Mouse (Mus musculus): Measurements from ENCODE around the gene Bhlhe23. TPM values are rescaled to one million over a fixed set of nuclear protein-coding genes. Genes with fewer than 3 reads are reported as not detected.

Bhlhe23 gene
- polyA plus RNA-seq, 1 experiment from 2014 or later = not detected

DNA sequence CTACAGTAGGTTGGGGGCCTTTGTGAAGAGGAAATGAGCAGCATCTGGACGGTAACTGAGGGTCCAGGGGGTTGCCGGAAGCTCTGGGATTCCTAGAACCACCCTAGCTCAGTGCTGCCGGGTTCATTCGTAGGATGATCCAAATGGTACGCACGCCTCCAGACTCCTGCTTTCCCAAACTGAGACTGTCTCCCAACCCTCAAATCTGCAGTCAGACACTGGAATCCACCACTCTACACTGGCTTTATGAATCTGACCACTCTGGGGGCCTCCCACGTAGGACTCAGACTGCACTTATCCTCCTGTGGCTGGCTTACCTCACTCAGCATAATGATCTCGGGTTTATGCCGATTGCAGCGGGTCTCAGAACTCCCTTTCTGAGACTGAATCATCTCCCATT, 32.8 kb upstream of the Bhlhe23 start:
- Histone ChIP-seq H3K4me2 (replicated peaks; ENCODE audit: low read depth, low read length) (no peak overlapping the region), H3K4me3 (ENCODE audit: low read length) (no peak overlapping the region), H3K27me3 (ENCODE audit: insufficient read depth, low read length) (no peaks in the 10 kb centered on the region), H3K4me1 (ENCODE audit: insufficient read depth, low read length) (no peaks in the 10 kb centered on the region), H3K9ac (replicated peaks; ENCODE audit: low read length) (no peak overlapping the region), H3K36me3 (ENCODE audit: insufficient read depth, low read length) (no peaks in the 10 kb centered on the region), H3K27ac (ENCODE audit: low read length) (no peak overlapping the region), H3K9me3 (ENCODE audit: low read length) (no peaks in the 10 kb centered on the region)
- ATAC-seq (ENCODE audit: low FRiP score, low TSS enrichment) = no peak; the same call in 1 of the 2 replicates
- WGBS = 72% methylated on average over 10 of the region's 10 CpGs

DNA sequence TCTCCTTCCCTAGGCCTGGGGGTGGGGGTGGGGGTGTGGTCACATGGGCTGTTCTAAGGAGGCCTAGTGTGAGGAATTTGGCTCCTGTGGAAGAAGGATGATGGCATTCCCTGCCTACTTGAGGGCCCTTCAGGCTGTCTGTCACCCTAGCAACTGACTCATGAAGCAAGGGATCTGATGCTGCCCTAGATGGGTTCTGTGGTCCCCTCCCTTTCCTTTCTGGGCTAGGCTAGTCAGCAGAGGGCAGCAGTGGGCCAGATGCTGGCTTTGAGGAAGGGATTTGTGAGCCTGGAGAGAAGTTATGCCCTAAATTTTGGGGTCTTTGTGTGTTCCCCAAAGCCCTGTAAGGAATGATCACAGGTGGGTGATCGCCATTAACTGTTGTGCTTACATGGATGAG, 29.3 kb upstream of the Bhlhe23 start:
- H3K4me1 ChIP-seq (ENCODE audit: insufficient read depth, low read length) = no peaks in the 10 kb centered on the region
- H3K4me3 ChIP-seq (ENCODE audit: low read length) = no peak overlapping the region
- ATAC-seq (ENCODE audit: low FRiP score, low TSS enrichment) = no peak
- no peaks in the 10 kb centered on the region for H3K36me3 ChIP-seq (ENCODE audit: insufficient read depth, low read length)
- H3K27ac ChIP-seq (ENCODE audit: low read length) = no peak overlapping the region
- no peaks in the 10 kb centered on the region for H3K9me3 ChIP-seq (ENCODE audit: low read length)
- no peak overlapping the region for H3K4me2 ChIP-seq (replicated peaks; ENCODE audit: low read depth, low read length)
- WGBS = 74% methylated on average over 1 of the region's 1 CpGs
- H3K27me3 ChIP-seq (ENCODE audit: insufficient read depth, low read length) = no peaks in the 10 kb centered on the region
- H3K9ac ChIP-seq (replicated peaks; ENCODE audit: low read length) = no peak overlapping the region

DNA sequence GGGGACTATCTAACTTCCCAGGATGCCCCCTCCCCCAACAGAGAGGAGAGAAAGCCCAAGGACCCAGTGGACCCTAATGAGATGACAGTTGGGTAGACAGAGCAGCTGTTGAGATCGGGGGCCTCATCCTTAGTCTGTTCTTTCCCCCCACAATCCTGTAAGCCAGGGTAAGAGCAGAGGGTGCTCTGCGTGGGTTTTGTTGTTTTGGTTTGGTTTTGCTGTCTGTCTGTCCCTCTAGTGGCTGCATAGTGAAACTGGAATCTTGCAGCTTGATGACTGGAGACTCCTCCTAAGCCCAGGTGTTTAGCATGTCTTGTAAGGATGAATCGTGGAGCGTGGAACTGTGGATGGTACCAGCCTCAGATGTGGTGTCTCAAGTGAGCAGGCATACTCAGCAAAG, 19.3 kb upstream of the Bhlhe23 start:
- H3K27me3 ChIP-seq (ENCODE audit: insufficient read depth, low read length) = 0 out of 2 replicates have a peak, but pooled peaks cover under 1% of the 10 kb centered on the region
- no peak overlapping the region for H3K4me2 ChIP-seq (replicated peaks; ENCODE audit: low read depth, low read length)
- H3K27ac ChIP-seq (ENCODE audit: low read length) = no peak overlapping the region
- no peaks in the 10 kb centered on the region for H3K36me3 ChIP-seq (ENCODE audit: insufficient read depth, low read length)
- H3K9me3 ChIP-seq (ENCODE audit: low read length) = no peaks in the 10 kb centered on the region
- no peak for ATAC-seq (ENCODE audit: low FRiP score, low TSS enrichment)
- H3K4me1 ChIP-seq (ENCODE audit: insufficient read depth, low read length) = no peaks in the 10 kb centered on the region
- H3K4me3 ChIP-seq (ENCODE audit: low read length) = no peak overlapping the region
- no peak overlapping the region for H3K9ac ChIP-seq (replicated peaks; ENCODE audit: low read length)
- 58% methylated on average over 4 of the region's 4 CpGs for WGBS

DNA sequence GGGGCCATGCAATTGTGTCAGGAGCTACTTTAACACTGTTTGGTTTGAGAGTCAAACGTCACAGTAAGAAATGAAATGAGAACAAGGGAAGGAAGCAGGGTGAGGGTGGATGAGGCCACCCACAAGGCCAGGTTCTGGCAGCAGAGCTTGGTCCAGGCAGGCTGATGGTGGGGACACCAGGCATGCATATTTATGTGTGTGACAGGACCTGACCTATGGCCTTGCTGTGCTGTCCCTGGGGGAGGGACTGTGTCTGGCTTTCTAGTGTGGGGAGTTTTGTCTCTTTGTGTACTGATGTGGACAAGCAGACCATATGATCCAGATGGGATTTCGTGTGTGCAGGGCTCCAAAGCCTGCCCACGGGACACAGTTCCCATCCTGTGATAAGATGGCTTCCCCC, 18.9 kb upstream of the Bhlhe23 start:
- ATAC-seq (ENCODE audit: low FRiP score, low TSS enrichment) = no peak
- H3K4me2 ChIP-seq (replicated peaks; ENCODE audit: low read depth, low read length) = no peak overlapping the region
- H3K9me3 ChIP-seq (ENCODE audit: low read length) = no peaks in the 10 kb centered on the region
- H3K4me1 ChIP-seq (ENCODE audit: insufficient read depth, low read length) = no peaks in the 10 kb centered on the region
- 0 out of 2 replicates have a peak, but pooled peaks cover 2% of the 10 kb centered on the region for H3K27me3 ChIP-seq (ENCODE audit: insufficient read depth, low read length)
- 44% methylated on average over 3 of the region's 3 CpGs for WGBS
- H3K9ac ChIP-seq (replicated peaks; ENCODE audit: low read length) = no peak overlapping the region
- H3K27ac ChIP-seq (ENCODE audit: low read length) = no peak overlapping the region
- H3K36me3 ChIP-seq (ENCODE audit: insufficient read depth, low read length) = no peaks in the 10 kb centered on the region
- H3K4me3 ChIP-seq (ENCODE audit: low read length) = no peak overlapping the region

DNA sequence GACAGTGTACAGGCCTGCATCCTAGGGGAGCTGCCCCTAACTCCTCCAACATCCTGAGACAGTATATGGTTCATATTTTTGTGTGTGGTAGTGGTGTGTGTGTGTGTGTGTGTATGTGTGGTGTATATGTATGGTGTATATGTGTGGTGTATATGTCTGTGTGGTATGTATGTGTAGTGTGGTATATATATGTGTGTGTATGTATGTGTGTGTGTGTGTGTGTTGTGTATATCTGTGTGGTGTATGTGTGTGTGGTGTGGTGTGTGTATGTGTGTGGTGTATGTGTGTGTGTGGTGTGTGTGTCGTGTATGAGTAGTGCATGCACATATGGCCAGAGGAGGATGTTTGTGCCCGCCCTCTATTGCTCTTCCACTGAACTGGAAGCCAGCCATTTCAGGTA, 17.7 kb upstream of the Bhlhe23 start:
- Histone ChIP-seq H3K9me3 (ENCODE audit: low read length) (no peaks in the 10 kb centered on the region), H3K27ac (ENCODE audit: low read length) (no peak overlapping the region), H3K4me3 (ENCODE audit: low read length) (no peak overlapping the region), H3K27me3 (ENCODE audit: insufficient read depth, low read length) (peaks cover 9% of the 10 kb centered on the region; the same call in 1 of the 2 replicates), H3K36me3 (ENCODE audit: insufficient read depth, low read length) (no peaks in the 10 kb centered on the region), H3K4me2 (replicated peaks; ENCODE audit: low read depth, low read length) (no peak overlapping the region), H3K9ac (replicated peaks; ENCODE audit: low read length) (no peak overlapping the region), H3K4me1 (ENCODE audit: insufficient read depth, low read length) (no peaks in the 10 kb centered on the region)
- 97% methylated on average over 2 of the region's 2 CpGs for WGBS
- ATAC-seq (ENCODE audit: low FRiP score, low TSS enrichment) = no peak

DNA sequence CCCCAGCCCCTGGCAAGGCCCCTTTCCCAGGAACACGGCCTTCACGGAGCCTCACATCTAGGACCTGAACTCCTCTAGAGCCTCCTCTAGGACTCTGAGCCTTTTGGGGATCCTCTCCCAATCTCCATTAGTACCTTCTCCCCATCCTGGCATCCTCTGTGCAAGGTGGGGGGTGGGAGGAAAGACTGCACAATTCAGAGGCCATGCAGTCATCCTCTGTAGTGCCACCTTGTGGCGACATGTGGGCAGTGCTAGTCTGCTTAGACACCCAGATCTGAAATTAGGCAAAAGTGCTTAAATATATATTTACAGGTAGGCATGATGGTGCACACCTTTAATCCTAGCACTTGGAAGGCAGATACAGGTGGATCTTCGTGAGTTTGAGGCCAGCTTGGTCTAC, 15.0 kb upstream of the Bhlhe23 start:
- Histone ChIP-seq H3K4me3 (ENCODE audit: low read length) (no peak overlapping the region), H3K9ac (replicated peaks; ENCODE audit: low read length) (no peak overlapping the region), H3K27ac (ENCODE audit: low read length) (no peak overlapping the region), H3K36me3 (ENCODE audit: insufficient read depth, low read length) (no peaks in the 10 kb centered on the region), H3K9me3 (ENCODE audit: low read length) (no peaks in the 10 kb centered on the region), H3K4me1 (ENCODE audit: insufficient read depth, low read length) (no peaks in the 10 kb centered on the region), H3K27me3 (ENCODE audit: insufficient read depth, low read length) (peaks cover 17% of the 10 kb centered on the region), H3K4me2 (replicated peaks; ENCODE audit: low read depth, low read length) (no peak overlapping the region)
- ATAC-seq (ENCODE audit: low FRiP score, low TSS enrichment) = no peak
- 48% methylated on average over 4 of the region's 4 CpGs for WGBS

DNA sequence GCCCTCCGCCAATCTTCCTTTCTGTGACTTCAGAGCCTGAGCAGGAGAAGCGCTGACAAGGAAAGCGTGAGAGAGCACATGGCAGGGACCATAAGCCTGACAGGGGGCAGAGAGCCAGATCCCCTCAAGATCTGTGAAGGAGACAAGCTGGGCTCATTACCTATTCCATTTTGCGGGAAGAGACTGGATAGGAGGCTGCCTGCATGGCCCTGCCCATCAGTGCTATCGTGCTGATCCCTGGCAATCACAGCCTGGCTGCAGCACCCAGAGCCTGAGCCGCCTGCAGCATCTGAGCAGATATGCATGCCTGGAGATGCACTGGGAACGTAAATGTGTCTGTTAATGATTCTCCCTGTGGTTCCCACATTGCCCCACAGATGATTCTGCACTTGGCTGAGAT, 12.1 kb upstream of the Bhlhe23 start:
- 21% methylated on average over 7 of the region's 7 CpGs for WGBS
- Histone ChIP-seq H3K27ac (ENCODE audit: low read length) (no peak overlapping the region), H3K4me1 (ENCODE audit: insufficient read depth, low read length) (no peaks in the 10 kb centered on the region), H3K36me3 (ENCODE audit: insufficient read depth, low read length) (no peaks in the 10 kb centered on the region), H3K9ac (replicated peaks; ENCODE audit: low read length) (no peak overlapping the region), H3K27me3 (ENCODE audit: insufficient read depth, low read length) (peaks cover 17% of the 10 kb centered on the region), H3K9me3 (ENCODE audit: low read length) (no peaks in the 10 kb centered on the region), H3K4me3 (ENCODE audit: low read length) (no peak overlapping the region), H3K4me2 (replicated peaks; ENCODE audit: low read depth, low read length) (no peak overlapping the region)
- ATAC-seq (ENCODE audit: low FRiP score, low TSS enrichment) = no peak

DNA sequence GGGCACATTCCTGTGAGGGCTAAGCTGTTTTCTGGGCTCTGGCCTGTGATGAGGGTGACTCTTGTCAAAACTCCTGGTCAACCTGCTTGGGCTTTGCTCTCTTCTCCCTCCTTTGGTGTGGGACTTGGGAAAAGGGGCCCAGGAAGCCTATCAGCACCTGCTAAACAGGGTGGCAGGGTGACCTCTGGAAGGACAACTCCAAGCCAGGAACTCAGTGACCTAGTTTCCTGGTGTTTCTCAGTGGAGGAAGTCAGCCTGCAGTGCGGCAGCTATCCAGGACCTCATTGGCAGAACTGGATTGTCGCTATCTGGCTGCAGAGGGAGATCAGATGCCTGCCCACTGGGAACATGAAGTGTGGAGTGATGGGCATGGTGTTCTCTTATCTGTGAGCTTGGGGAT, 11.7 kb upstream of the Bhlhe23 start:
- no peaks in the 10 kb centered on the region for H3K36me3 ChIP-seq (ENCODE audit: insufficient read depth, low read length)
- H3K27ac ChIP-seq (ENCODE audit: low read length) = no peak overlapping the region
- no peak overlapping the region for H3K4me3 ChIP-seq (ENCODE audit: low read length)
- H3K9me3 ChIP-seq (ENCODE audit: low read length) = no peaks in the 10 kb centered on the region
- H3K4me1 ChIP-seq (ENCODE audit: insufficient read depth, low read length) = no peaks in the 10 kb centered on the region
- no peak overlapping the region for H3K9ac ChIP-seq (replicated peaks; ENCODE audit: low read length)
- H3K27me3 ChIP-seq (ENCODE audit: insufficient read depth, low read length) = peaks cover 17% of the 10 kb centered on the region
- no peak for ATAC-seq (ENCODE audit: low FRiP score, low TSS enrichment)
- 39% methylated on average over 2 of the region's 2 CpGs for WGBS
- no peak overlapping the region for H3K4me2 ChIP-seq (replicated peaks; ENCODE audit: low read depth, low read length)

DNA sequence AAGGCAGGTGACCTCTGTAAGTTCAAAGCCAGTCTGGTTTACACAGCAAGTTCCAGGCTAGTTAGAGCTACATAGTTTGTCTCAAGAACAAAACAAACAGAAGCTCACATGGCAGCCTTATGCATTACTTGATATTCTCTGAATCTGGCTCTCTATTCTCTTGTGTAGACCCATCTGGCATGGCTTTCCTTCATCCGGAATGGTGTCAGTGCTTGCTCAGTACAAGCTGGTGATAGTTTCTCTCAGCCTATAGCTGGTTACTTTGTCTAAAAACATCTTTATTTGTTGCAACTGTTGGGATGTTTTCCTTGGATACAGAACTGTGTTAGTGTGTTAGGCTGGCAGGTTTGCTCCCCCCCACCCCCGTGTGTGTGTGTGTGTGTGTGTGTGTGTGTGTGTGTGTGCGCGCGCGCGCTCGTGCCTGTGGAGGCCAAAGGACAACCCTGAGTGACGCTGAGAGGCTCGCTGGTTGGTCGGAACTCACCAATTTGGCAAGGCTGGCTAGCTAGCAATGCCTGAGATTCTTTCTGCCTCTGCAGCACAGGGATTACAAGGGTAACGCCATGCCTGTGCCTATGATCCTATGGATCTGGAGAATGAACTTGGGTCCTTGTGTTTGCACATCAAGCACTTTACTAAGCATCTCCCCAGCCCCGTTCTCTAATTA, 11.0 kb upstream of the Bhlhe23 start:
- 72% methylated on average over 13 of the region's 13 CpGs for WGBS

DNA sequence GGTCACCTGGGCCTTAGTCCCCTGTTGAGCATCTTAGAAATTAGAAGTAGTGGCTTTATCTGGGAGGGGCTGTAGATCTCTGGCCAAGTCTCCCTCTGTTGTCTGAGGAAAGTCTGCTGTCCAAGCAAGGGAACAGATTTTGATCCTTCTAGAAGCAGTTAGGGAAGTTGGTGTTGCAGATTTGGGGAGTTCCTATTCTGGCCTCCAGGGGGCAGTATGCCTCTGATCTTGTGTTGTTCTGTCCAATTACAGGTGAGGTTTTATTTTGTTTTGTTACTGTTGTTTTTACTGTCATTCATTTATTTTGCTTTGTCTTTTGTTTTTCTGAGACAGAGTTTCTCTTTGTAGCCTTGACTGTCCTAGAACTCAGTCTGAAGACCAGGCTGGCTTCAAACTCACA, 10.0 kb upstream of the Bhlhe23 start:
- Histone ChIP-seq H3K4me1 (ENCODE audit: insufficient read depth, low read length) (no peaks in the 10 kb centered on the region), H3K27ac (ENCODE audit: low read length) (no peak overlapping the region)

More for the DNA sequence above, 11.0 kb upstream of the Bhlhe23 start:
- ATAC-seq (ENCODE audit: low FRiP score, low TSS enrichment) = no peak
- H3K4me1 ChIP-seq (ENCODE audit: insufficient read depth, low read length) = no peaks in the 10 kb centered on the region
- no peaks in the 10 kb centered on the region for H3K9me3 ChIP-seq (ENCODE audit: low read length)
- H3K27ac ChIP-seq (ENCODE audit: low read length) = no peak overlapping the region
- H3K4me3 ChIP-seq (ENCODE audit: low read length) = no peak overlapping the region
- peaks cover 17% of the 10 kb centered on the region for H3K27me3 ChIP-seq (ENCODE audit: insufficient read depth, low read length)
- H3K4me2 ChIP-seq (replicated peaks; ENCODE audit: low read depth, low read length) = no peak overlapping the region
- H3K36me3 ChIP-seq (ENCODE audit: insufficient read depth, low read length) = no peaks in the 10 kb centered on the region
- no peak overlapping the region for H3K9ac ChIP-seq (replicated peaks; ENCODE audit: low read length)

More for the DNA sequence above, 10.0 kb upstream of the Bhlhe23 start:
- Histone ChIP-seq H3K9me3 (ENCODE audit: low read length) (no peaks in the 10 kb centered on the region), H3K4me2 (replicated peaks; ENCODE audit: low read depth, low read length) (no peak overlapping the region), H3K27me3 (ENCODE audit: insufficient read depth, low read length) (peaks cover 17% of the 10 kb centered on the region), H3K9ac (replicated peaks; ENCODE audit: low read length) (no peak overlapping the region), H3K4me3 (ENCODE audit: low read length) (no peak overlapping the region), H3K36me3 (ENCODE audit: insufficient read depth, low read length) (no peaks in the 10 kb centered on the region)
- no peak for ATAC-seq (ENCODE audit: low FRiP score, low TSS enrichment)
